Mouse (Mus musculus) CH12.LX (cell line): ENCODE results near the gene Carmil1.

Source experiments
- MAX ChIP-seq: IDR thresholded peaks from 2 replicates; pipeline ENCODE4 v1.6.1; 2011; ENCODE audit warnings: low read length, improper control_type of control experiment
- NELFE ChIP-seq: IDR thresholded peaks from 2 replicates; pipeline ENCODE4 v1.6.1; 2011; ENCODE audit warnings: low read depth, low read length, improper control_type of control experiment

GRCm38 (mm10) chr13:24136836-24137235 lies 143.8 kb downstream of the Carmil1 start:
- TF ChIP-seq NELFE = no peak
- no peak for TF ChIP-seq MAX
